Mouse (Mus musculus) MEL (cell line): Measurements from ENCODE around the gene Klhl3.

Experiments used
- CTCF ChIP-seq, 3 experiments: IDR thresholded peaks in 2 of 3; conservative IDR thresholded peaks in 1 of 3; 2 replicates each; pipeline ENCODE4 v1.5.1; 2011 to 2012; ENCODE audit warnings: low read length in 3 of 3, low read depth in 2 of 3, mild to moderate bottlenecking in 2 of 3, improper control_type of control experiment in 1 of 3, inconsistent platforms in 1 of 3, mixed read lengths in 1 of 3, moderate library complexity in 1 of 3; ENCODE audit not compliant: control insufficient read depth in 1 of 3, insufficient read depth in 1 of 3, poor library complexity in 1 of 3, severe bottlenecking in 1 of 3
- EP300 ChIP-seq, 2 experiments: IDR thresholded peaks; 2 replicates each; pipeline ENCODE4 v1.6.1; 2011; ENCODE audit warnings: improper control_type of control experiment in 2 of 2, low read length in 2 of 2, low read depth in 1 of 2, mild to moderate bottlenecking in 1 of 2
- GATA1 ChIP-seq: IDR thresholded peaks from 2 replicates; pipeline ENCODE4 v1.6.1; 2011; ENCODE audit warnings: low read depth, low read length, improper control_type of control experiment
- HCFC1 ChIP-seq: IDR thresholded peaks from 2 replicates; pipeline ENCODE4 v1.6.1; 2012; ENCODE audit warnings: low read depth, mild to moderate bottlenecking, inconsistent platforms, low read length, improper control_type of control experiment, moderate library complexity
- MAZ ChIP-seq: IDR thresholded peaks from 2 replicates; pipeline ENCODE4 v1.6.1; 2012; ENCODE audit warnings: low read depth, mild to moderate bottlenecking, inconsistent platforms, low read length, improper control_type of control experiment
- MXI1 ChIP-seq: IDR thresholded peaks from 2 replicates; pipeline ENCODE4 v1.6.1; 2011; ENCODE audit warnings: mild to moderate bottlenecking, low read depth, low read length, improper control_type of control experiment
- MYC ChIP-seq: IDR thresholded peaks from 2 replicates; pipeline ENCODE4 v1.6.1; 2011; ENCODE audit warnings: low read depth, mild to moderate bottlenecking, low read length, improper control_type of control experiment, moderate library complexity
- POLR2A ChIP-seq, 2 experiments: IDR thresholded peaks; 2 replicates each; pipeline ENCODE4 v1.6.1; 2011 to 2012; ENCODE audit warnings: low read length in 2 of 2, mild to moderate bottlenecking in 2 of 2, control low read depth in 1 of 2, improper control_type of control experiment in 1 of 2, low read depth in 1 of 2, moderate library complexity in 1 of 2; ENCODE audit not compliant: control insufficient read depth in 1 of 2, insufficient read depth in 1 of 2, poor library complexity in 1 of 2
- POLR2AphosphoS5 ChIP-seq: IDR thresholded peaks from 2 replicates; pipeline ENCODE4 v1.6.1; 2012; ENCODE audit warnings: low read depth, borderline replicate concordance, mild to moderate bottlenecking, inconsistent platforms, low read length, moderate library complexity, mixed read lengths
- TAL1 ChIP-seq: IDR thresholded peaks from 2 replicates; pipeline ENCODE4 v1.6.1; 2012; ENCODE audit warnings: mild to moderate bottlenecking, inconsistent platforms, low read length, moderate library complexity, mixed read lengths
- TCF12 ChIP-seq: IDR thresholded peaks from 2 replicates; pipeline ENCODE4 v1.6.1; 2014; ENCODE audit warnings: low read depth, mild to moderate bottlenecking, inconsistent platforms, low read length, improper control_type of control experiment, moderate library complexity
- UBTF ChIP-seq: IDR thresholded peaks from 2 replicates; pipeline ENCODE4 v1.6.1; 2012; ENCODE audit warnings: low read depth, mild to moderate bottlenecking, inconsistent platforms, low read length, improper control_type of control experiment, moderate library complexity, borderline replicate concordance; ENCODE audit not compliant: insufficient read depth

DNA sequence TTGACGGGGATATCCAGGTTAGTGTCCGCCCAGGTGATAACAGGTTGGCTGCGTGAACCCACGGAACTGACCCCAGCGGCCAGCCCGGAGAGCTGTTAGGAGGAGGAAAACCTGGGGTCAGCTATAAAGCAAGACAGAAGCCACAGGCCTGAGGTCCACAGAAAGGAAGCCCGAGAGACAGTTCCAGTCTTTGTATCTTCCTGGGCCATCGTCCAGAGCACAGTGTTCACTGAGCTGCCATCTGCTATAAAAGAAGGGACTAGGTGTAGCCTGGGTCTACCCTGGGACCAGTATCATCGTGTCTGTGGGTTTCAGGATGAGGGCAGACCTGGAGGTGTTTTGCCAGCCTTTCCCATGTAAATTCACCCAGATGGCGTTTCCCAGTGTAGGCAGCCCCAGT lies 61.7 kb downstream of the Klhl3 start:
- TF ChIP-seq CTCF (IDR thresholded peaks at IDR 0.05 in 2 of 3, conservative IDR thresholded peaks at IDR 0.05 in 1 of 3; ENCODE audit: control insufficient read depth in 1 of 3, insufficient read depth in 1 of 3, low read depth in 2 of 3, low read length in 3 of 3, poor library complexity in 1 of 3, severe bottlenecking in 1 of 3), result no peak
- TF ChIP-seq UBTF, result no peak
- TF ChIP-seq TCF12, result no peak
- TF ChIP-seq TAL1, result no peak
- no peak for TF ChIP-seq GATA1
- TF ChIP-seq HCFC1, result no peak
- no peak for TF ChIP-seq EP300 (IDR thresholded peaks at IDR 0.05; ENCODE audit: low read depth in 1 of 2, low read length in 2 of 2)
- no peak for TF ChIP-seq POLR2A (IDR thresholded peaks at IDR 0.05; ENCODE audit: control insufficient read depth in 1 of 2, insufficient read depth in 1 of 2, low read depth in 1 of 2, low read length in 2 of 2, poor library complexity in 1 of 2)
- TF ChIP-seq MYC, result no peak
- TF ChIP-seq MAZ, result no peak
- TF ChIP-seq POLR2AphosphoS5, result no peak
- no peak for TF ChIP-seq MXI1
